Mouse (Mus musculus) heart, embryonic 13.5 days (tissue): Measurements from ENCODE around the gene Rtl6. TPM values are rescaled to one million over a fixed set of nuclear protein-coding genes. Genes with fewer than 3 reads are reported as not detected.
A peak's percentile ranks its signal among the peaks of the same experiment; 100 is the strongest.

ENCODE experiments used
- ATAC-seq: fragments of 200-750 bp; cut with Nextera tagmentation; 2 replicates; pipeline ENCODE4 v1.8.0; 2017; ENCODE audit warnings: moderate TSS enrichment; ENCODE audit not compliant: insufficient number of reproducible peaks, low FRiP score, low TSS enrichment; ENCODE audit errors: extremely low read depth
- H3K27ac ChIP-seq: fragments of 300-500 bp; sonication (generic); replicated peaks from 2 replicates; pipeline ENCODE4 v1.5.1; 2015; ENCODE audit warnings: moderate library complexity, mild to moderate bottlenecking, inconsistent platforms
- H3K27me3 ChIP-seq: fragments of 300-500 bp; sonication (generic); replicated peaks from 2 replicates; pipeline ENCODE4 v1.6.1; 2015; ENCODE audit warnings: mild to moderate bottlenecking, inconsistent platforms
- H3K36me3 ChIP-seq: fragments of 300-500 bp; sonication (generic); 2 replicates; pipeline ENCODE4 v1.6.1; 2015; ENCODE audit warnings: mild to moderate bottlenecking, inconsistent platforms
- H3K4me1 ChIP-seq: fragments of 300-500 bp; sonication (generic); 2 replicates; pipeline ENCODE4 v1.6.1; 2015; ENCODE audit warnings: inconsistent platforms
- H3K4me2 ChIP-seq: fragments of 300-500 bp; sonication (generic); 2 replicates; pipeline ENCODE4 v1.6.1; 2015; ENCODE audit warnings: inconsistent platforms, mild to moderate bottlenecking, moderate library complexity
- H3K4me3 ChIP-seq: fragments of 300-500 bp; sonication (generic); 2 replicates; pipeline ENCODE4 v1.5.1; 2015; ENCODE audit warnings: moderate library complexity, mild to moderate bottlenecking, inconsistent platforms
- H3K9ac ChIP-seq: fragments of 300-500 bp; sonication (generic); 2 replicates; pipeline ENCODE4 v1.6.1; 2015; ENCODE audit warnings: inconsistent platforms, mild to moderate bottlenecking, moderate library complexity
- H3K9me3 ChIP-seq: fragments of 300-500 bp; sonication (generic); 2 replicates; pipeline ENCODE4 v1.6.1; 2016; ENCODE audit warnings: inconsistent platforms
- WGBS: fragments of 180-500 bp; shearing (Covaris S2); methylation state at CpG from one replicate; pipeline ENCODE4 v1.1.7; 2015; ENCODE audit warnings: mixed read lengths; 5-methylcytosine and 5-hydroxymethylcytosine counted together
- polyA plus RNA-seq: library from polyadenylated mRNA; unstranded; fragments of >200 nt; fragmentation: Nextera tagmentation; extraction: Ambion mirVana; gene quantifications from 2 replicates; pipeline ENCODE4 v1.2.1, GENCODE M21; 2015

The Rtl6 gene
- polyA plus RNA-seq, 1 experiment from 2014 or later, result 9.2 TPM

- Histone ChIP-seq H3K27me3 (peaks cover 19% of the 10 kb centered on the region; the same call in 1 of the 2 replicates), H3K9ac (no peak overlapping the region), H3K27ac (no peak overlapping the region), H3K36me3 (no peaks in the 10 kb centered on the region), H3K4me3 (no peak overlapping the region), H3K9me3 (0 out of 2 replicates have a peak, but pooled peaks cover 3% of the 10 kb centered on the region), H3K4me2 (no peak overlapping the region), H3K4me1 (peaks cover 26% of the 10 kb centered on the region)
- WGBS, result 59% methylated on average over 4 of the region's 4 CpGs
- no peak for ATAC-seq
These were observed 30.8 kb upstream of the Rtl6 start for GRCm38 (mm10) chr15:84588371-84588821.

GRCm38 (mm10) chr15:84578607-84579006, 21.0 kb upstream of the Rtl6 start:
- no peaks in the 10 kb centered on the region for H3K4me1 ChIP-seq
- 76% methylated on average over 1 of the region's 1 CpGs for WGBS
- H3K4me2 ChIP-seq, result no peak overlapping the region
- H3K9me3 ChIP-seq, result peaks cover 7% of the 10 kb centered on the region; the same call in 1 of the 2 replicates
- H3K27me3 ChIP-seq, result no peaks in the 10 kb centered on the region
- no peak overlapping the region for H3K27ac ChIP-seq
- H3K4me3 ChIP-seq, result no peak overlapping the region
- ATAC-seq, result no peak
- H3K9ac ChIP-seq, result no peak overlapping the region
- no peaks in the 10 kb centered on the region for H3K36me3 ChIP-seq

- Histone ChIP-seq H3K9ac (no peak overlapping the region), H3K4me3 (no peak overlapping the region), H3K36me3 (no peaks in the 10 kb centered on the region), H3K9me3 (peaks cover 7% of the 10 kb centered on the region; the same call in 1 of the 2 replicates), H3K4me1 (no peaks in the 10 kb centered on the region), H3K27me3 (no peaks in the 10 kb centered on the region), H3K27ac (no peak overlapping the region), H3K4me2 (no peak overlapping the region)
- 36% methylated on average over 4 of the region's 4 CpGs for WGBS
- ATAC-seq, result no peak
These were observed 19.4 kb upstream of the Rtl6 start for GRCm38 (mm10) chr15:84577019-84577418.

- Histone ChIP-seq H3K9ac (no peak overlapping the region), H3K4me2 (peak overlapping the region; percentile 40), H3K9me3 (no peaks in the 10 kb centered on the region; the same call in 1 of the 2 replicates), H3K4me3 (no peak overlapping the region), H3K27me3 (no peaks in the 10 kb centered on the region; the same call in 1 of the 2 replicates), H3K4me1 (no peaks in the 10 kb centered on the region), H3K27ac (no peak overlapping the region), H3K36me3 (no peaks in the 10 kb centered on the region)
- 50% methylated on average over 17 of the region's 17 CpGs for WGBS
- no peak for ATAC-seq
These were observed 9.0 kb upstream of the Rtl6 start for GRCm38 (mm10) chr15:84566568-84567110.

- Histone ChIP-seq H3K27me3 (peaks cover 7% of the 10 kb centered on the region; the same call in 1 of the 2 replicates), H3K4me1 (peaks cover 4% of the 10 kb centered on the region; the same call in 1 of the 2 replicates), H3K36me3 (peaks cover 2% of the 10 kb centered on the region), H3K4me2 (no peak overlapping the region), H3K9ac (no peak overlapping the region), H3K9me3 (no peaks in the 10 kb centered on the region; the same call in 1 of the 2 replicates), H3K27ac (no peak overlapping the region), H3K4me3 (no peak overlapping the region)
- no peak for ATAC-seq
- 57% methylated on average over 2 of the region's 2 CpGs for WGBS
These were observed 3.9 kb upstream of the Rtl6 start for GRCm38 (mm10) chr15:84561501-84561900.

- no peaks in the 10 kb centered on the region for H3K9me3 ChIP-seq
- peak overlapping the region; percentile 76 for H3K4me2 ChIP-seq
- H3K27me3 ChIP-seq, result peaks cover 7% of the 10 kb centered on the region; the same call in 1 of the 2 replicates
- WGBS, result 92% methylated on average over 17 of the region's 17 CpGs
- peaks cover 4% of the 10 kb centered on the region; the same call in 1 of the 2 replicates for H3K4me1 ChIP-seq
- no peak overlapping the region for H3K9ac ChIP-seq
- peak overlapping the region; percentile 63 for H3K4me3 ChIP-seq
- ATAC-seq, result no peak
- no peak overlapping the region for H3K27ac ChIP-seq
- peaks cover 26% of the 10 kb centered on the region for H3K36me3 ChIP-seq
These were observed 949 bp downstream of the Rtl6 start for GRCm38 (mm10) chr15:84556674-84557073.

GRCm38 (mm10) chr15:84551065-84551464, 6.6 kb downstream of the Rtl6 start:
- 63% methylated on average over 4 of the region's 4 CpGs for WGBS
- no peak overlapping the region for H3K9ac ChIP-seq
- no peaks in the 10 kb centered on the region for H3K27me3 ChIP-seq
- H3K9me3 ChIP-seq, result no peaks in the 10 kb centered on the region
- no peak overlapping the region for H3K4me2 ChIP-seq
- H3K36me3 ChIP-seq, result peaks cover 20% of the 10 kb centered on the region
- no peak for ATAC-seq
- H3K27ac ChIP-seq, result no peak overlapping the region
- no peak overlapping the region for H3K4me3 ChIP-seq
- no peaks in the 10 kb centered on the region for H3K4me1 ChIP-seq

- H3K4me3 ChIP-seq, result no peak overlapping the region
- no peaks in the 10 kb centered on the region for H3K27me3 ChIP-seq
- no peaks in the 10 kb centered on the region for H3K4me1 ChIP-seq
- no peak overlapping the region for H3K9ac ChIP-seq
- no peaks in the 10 kb centered on the region for H3K9me3 ChIP-seq
- no peak overlapping the region for H3K27ac ChIP-seq
- no peak overlapping the region for H3K4me2 ChIP-seq
- WGBS, result 72% methylated on average over 6 of the region's 6 CpGs
- H3K36me3 ChIP-seq, result 0 out of 2 replicates have a peak, but pooled peaks cover 4% of the 10 kb centered on the region
- ATAC-seq, result no peak
These were observed 8.3 kb downstream of the Rtl6 start for GRCm38 (mm10) chr15:84549291-84549797.

- WGBS, result 84% methylated on average over 3 of the region's 3 CpGs
These were observed 11.6 kb downstream of the Rtl6 start for GRCm38 (mm10) chr15:84546028-84546427.

GRCm38 (mm10) chr15:84541175-84541574, 16.4 kb downstream of the Rtl6 start:
- no peak overlapping the region for H3K27ac ChIP-seq
- H3K4me1 ChIP-seq, result no peaks in the 10 kb centered on the region
- H3K4me3 ChIP-seq, result no peak overlapping the region
- no peaks in the 10 kb centered on the region for H3K9me3 ChIP-seq
- 55% methylated on average over 5 of the region's 5 CpGs for WGBS
- H3K36me3 ChIP-seq, result no peaks in the 10 kb centered on the region
- H3K27me3 ChIP-seq, result no peaks in the 10 kb centered on the region
- no peak overlapping the region for H3K9ac ChIP-seq
- H3K4me2 ChIP-seq, result no peak overlapping the region
- ATAC-seq, result no peak

More at GRCm38 (mm10) chr15:84546028-84546427, 11.6 kb downstream of the Rtl6 start:
- Histone ChIP-seq H3K27ac (no peak overlapping the region), H3K27me3 (no peaks in the 10 kb centered on the region), H3K4me2 (no peak overlapping the region), H3K9me3 (no peaks in the 10 kb centered on the region), H3K9ac (no peak overlapping the region), H3K4me3 (no peak overlapping the region), H3K36me3 (no peaks in the 10 kb centered on the region), H3K4me1 (no peaks in the 10 kb centered on the region)
- no peak for ATAC-seq

- Histone ChIP-seq H3K4me3 (no peak overlapping the region), H3K4me2 (no peak overlapping the region; the same call in 1 of the 2 replicates), H3K9ac (no peak overlapping the region), H3K4me1 (no peaks in the 10 kb centered on the region), H3K27me3 (no peaks in the 10 kb centered on the region), H3K27ac (no peak overlapping the region), H3K36me3 (no peaks in the 10 kb centered on the region), H3K9me3 (peaks cover 11% of the 10 kb centered on the region; the same call in 1 of the 2 replicates)
- ATAC-seq, result no peak
- 70% methylated on average over 15 of the region's 15 CpGs for WGBS
These were observed 18.5 kb downstream of the Rtl6 start for GRCm38 (mm10) chr15:84538974-84539588.
